Mouse (Mus musculus) lung, adult 18-20 months (tissue): Measurements from ENCODE around the gene Otud7a.

Experiments used
- DNase-seq, 2 experiments: peaks; one replicate each; pipeline ENCODE4 v3.0.0; 2022; ENCODE audit warnings: mixed read lengths in 2 of 2

Otud7a gene

DNA sequence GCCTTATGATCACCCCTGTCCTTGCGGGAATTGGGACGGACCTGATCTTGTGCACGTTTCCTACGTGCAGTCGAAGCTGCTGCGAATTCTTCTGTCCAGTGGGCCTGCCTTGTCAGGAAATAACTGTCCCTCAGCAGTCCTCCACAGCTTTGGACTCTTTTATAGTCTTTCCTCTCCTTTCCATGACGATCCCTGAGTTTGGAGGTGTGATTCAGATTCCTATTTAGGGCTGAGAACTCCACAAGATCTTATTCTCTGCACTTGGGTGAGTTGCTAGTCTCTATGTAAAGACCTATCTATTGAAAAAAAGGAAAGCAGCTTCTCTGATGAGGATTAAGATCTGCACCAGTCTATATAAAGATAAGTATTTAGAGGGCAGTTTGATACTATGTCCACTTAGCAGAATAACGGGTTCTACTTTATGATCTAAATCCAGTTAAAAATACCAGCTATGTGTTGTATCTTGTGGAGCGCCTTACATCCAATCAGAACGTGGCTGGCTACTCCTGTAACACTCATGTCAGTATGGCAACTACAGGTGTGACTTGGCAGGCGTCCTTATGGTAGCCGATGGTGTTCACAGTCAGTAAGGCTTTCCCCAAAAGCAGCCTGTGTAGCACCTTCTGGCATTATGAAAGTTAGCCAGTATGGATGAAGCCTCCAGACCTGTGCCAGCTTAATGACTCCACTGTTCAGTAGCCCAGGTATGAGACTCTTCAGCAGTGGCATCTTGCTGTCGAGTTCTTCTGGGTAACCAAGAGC is 274.8 kb downstream of the Otud7a start:
- no peak for DNase-seq

DNA sequence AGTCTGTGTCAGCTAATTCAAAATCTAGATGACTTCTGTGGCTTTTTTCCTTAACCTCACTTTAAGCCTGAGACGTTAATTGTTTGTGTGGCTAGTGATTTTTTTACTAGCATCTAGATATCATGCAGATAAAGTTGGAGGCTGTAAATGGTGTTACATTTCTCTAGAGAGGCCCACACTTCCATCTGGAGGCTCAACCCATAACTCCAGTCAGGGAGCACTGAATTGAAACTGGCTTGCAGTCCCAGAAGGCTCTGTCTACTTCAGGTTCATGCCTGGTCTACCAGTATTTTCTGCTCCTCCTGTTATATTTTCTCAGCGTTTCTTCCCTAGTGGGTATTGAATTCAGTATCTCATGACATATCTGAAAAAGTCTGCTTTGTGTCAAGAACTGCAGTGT is 276.1 kb downstream of the Otud7a start:
- no peak for DNase-seq

DNA sequence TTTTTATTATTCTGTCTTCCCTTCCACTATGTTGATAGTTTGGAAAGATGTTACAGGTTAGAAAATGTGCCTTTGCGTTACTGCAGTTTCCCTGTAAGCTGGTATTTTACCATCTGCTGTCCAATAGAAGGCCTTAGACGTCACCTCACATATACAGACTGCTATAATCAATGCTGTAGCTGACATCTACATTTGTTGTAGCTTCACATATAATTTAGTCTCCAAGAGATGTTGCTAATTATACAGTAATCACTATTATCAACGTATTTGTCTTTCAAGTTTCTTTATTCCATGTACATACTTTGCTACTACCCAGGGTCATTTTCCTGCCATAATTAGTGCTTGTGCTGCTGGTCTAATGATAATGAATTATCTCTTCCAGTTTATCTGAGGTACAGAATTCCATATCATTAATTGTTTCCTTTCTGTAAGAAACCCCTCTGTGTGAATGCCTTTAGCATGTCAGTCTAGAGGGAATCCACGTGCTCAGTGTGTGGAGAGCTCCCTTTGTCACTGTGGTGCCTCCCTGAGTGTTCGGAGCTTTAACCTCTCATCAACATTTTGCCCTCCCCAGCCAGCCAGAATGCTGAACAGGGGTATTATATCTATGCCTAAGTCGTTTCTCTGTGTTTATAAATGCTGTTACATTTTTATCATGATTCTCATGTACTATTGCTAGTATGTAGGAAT is 280.6 kb downstream of the Otud7a start:
- DNase-seq, result no peak

DNA sequence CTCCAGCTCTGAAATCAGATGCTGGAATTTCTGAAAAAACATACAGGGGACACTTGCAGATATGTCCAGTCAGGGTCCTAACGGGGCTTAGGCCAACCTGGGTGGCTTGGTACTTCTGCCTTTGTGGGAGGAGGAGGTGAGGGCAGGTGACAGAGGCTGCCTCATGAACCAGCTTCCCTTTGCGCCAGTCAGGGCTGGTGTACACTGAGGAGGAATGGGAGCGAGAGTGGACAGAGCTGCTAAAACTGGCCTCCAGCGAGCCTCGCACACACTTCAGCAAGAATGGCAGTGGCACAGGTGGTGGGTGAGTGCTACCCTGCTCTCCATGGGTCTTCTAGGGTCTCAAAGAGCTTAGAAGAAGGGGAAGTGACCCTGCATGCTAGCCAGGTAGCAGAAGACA is 285.1 kb downstream of the Otud7a start:
- DNase-seq, result no peak

DNA sequence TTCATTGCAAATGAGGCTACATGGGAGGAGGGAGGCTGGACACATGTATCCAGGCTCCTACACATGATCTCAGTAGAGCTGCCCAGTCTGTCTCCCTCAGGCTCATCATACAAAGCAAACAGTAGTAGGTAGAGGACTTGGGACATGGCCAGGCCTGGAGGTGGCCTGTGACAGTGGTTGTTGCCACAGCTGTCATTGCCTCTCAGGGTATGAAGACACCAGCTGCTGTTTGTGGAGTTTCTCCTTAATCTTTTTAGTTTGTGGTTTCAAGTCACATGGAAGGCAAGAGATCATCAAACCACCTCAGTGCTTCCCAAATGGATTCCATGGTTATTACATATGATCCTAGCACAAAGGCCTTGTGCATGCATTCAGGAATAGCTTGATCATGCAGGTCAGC is 285.5 kb downstream of the Otud7a start:
- DNase-seq, result no peak

DNA sequence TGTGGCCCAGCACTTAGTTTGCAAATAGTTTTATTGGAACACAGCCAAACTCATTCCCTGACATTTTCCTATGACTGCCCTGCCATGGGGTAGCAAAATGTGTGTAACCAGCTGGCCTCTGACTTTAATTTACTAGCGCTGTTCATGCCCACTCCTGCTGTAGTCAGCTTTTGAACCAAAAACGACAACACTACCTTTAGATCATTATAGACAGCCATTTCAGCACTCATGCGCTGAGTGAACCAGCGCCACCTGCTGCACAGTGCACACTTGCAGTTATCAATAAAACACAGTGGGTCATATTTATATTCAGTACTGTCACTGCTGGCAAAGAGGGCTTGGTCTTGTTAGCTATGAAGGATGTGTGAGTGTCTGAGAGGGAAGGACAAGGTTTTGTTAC is 293.2 kb downstream of the Otud7a start:
- DNase-seq, result no peak

DNA sequence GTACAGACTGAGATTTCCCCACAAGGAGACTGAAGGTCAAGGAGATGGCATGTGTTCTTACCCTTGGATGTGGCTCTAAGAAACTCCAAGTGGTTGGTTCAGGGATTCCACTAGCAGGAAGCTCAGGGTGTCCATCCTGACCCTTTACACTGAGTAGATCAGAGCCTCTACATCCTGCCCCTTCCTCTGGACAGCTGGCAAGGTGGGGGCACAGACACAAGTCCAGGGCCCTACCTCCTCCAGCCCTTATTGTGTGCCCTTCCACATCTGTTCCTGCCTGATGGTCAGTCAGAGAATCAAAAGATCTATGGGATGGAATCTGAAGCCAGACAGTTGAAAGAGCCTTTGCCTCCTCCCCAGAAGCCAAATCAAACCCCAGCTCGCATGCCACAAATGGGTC is 293.6 kb downstream of the Otud7a start:
- no peak for DNase-seq

DNA sequence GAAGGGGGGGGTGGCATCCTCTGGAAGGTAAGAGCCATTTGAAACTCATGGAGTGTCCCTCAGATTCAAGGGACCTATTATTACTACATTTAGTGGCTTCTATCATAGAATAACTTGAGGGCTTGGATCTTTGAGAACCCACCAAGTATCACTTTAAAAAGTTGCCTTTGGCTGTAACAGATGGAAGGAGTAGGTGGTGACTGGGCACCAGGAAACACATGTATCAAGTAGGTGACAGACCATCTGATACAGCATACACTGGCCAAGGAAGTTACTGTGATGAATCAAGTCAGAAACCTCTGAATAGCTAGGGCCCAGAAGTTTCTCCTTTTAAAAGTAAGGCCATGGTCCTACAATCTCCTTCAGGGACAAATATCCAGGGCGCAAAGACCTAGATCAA is 298.6 kb downstream of the Otud7a start:
- DNase-seq, result no peak

DNA sequence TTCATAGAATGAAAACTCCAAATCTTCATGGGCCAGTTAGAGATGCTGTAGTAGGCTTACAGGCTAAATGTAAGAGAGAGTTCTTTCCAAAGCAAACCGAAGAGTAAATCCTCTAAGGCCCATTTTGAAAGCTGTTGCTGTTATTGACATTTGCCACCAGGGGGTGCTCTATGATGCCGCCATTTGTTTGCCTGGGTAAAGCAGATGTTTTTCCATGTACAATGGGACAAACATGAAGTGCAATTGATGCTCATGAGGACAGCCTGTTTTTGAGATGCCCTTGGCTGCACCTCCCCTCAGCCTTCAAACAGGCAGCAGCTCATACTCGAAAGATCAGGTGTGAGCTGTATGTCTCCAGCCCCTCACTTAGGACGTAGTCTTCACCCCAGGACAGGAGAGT is 307.5 kb downstream of the Otud7a start:
- peak; percentile 22 to 52 for DNase-seq

DNA sequence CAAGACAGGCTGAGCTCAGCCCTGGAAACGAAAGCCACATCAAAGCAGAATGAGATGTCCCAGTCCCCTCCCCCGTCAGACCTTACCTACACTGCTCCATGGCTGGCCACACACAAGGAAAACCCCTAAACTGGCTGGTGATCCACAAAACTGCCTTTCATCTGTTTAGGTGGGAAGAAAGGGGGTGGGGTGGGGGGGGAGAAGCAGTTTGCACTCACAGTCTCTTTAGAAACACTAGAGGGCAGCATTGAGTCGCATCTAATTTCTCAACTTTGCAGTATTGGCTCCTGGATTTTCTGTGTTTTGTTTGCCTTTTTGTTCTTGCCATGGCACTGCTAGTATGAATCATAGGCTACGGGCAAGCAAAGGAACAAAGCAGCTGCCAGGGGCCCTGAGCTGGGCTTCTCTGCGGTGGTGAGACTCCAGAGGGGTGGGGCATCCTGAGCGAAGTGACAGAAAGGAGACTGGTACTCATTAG is 308.8 kb downstream of the Otud7a start:
- peak; percentile 44 to 73 for DNase-seq

DNA sequence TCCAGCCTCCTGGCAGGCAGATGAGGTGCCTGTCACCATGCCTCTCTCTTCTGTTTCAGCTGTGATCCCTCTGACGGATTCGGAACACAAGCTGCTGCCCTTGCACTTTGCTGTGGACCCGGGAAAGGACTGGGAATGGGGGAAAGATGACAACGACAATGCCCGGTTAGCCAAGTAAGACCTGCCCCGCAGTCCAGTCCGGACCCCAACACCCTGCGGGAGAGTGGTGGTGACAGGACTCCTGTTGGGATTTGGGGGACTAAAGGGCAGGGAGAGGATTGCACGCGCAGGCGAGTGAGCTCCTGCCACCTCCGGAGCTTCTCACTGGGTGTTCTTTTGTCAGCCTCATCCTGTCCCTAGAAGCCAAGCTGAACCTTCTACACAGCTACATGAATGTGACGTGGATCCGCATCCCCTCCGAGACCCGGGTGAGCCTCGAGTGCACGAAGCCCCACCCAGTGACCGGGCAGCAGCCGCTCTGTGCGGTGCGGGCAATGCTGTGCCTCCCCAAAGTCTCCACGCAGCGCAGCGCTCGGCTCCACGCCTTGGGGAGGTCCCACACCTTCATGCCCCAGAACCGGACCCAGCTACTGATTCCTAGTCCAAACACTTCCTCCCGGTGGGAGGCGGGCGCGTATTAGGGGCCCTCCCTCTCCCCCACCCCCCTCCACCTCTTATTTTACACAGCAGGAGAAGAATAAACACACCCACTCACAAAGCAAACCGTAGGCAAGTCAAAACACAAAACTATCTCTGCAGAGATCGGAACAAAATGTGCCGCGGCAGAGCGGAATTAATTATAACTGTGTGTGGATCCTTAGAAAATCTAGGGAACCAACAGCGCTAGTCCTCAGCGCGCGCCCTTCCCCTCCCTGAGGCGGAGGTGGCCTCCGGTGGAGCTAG is 310.3 kb downstream of the Otud7a start:
- DNase-seq, result peak; percentile 67 to 76

DNA sequence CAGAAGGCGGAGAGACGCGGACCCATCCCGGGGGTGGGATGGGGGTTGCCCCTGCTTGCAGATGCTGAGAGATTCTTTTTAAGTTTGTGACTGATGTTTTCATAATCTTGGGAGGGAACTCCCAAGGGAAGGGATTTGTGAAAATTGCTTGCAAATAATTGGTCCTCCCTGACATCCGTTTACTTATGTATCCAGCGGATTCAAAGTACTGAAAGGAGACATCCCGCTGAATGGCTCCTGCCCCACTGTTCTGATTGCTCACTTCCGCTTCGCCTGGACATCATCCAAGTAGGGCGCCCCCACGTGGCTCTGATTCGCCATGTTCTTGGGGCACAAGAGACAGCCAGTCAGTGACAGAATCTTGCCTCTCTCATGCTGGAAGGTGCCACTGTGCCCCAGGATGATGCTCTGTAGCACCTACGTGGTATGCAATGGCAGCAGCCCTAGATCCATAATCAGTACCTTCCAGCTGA is 311.0 kb downstream of the Otud7a start:
- DNase-seq, result peak; percentile 87 to 90

DNA sequence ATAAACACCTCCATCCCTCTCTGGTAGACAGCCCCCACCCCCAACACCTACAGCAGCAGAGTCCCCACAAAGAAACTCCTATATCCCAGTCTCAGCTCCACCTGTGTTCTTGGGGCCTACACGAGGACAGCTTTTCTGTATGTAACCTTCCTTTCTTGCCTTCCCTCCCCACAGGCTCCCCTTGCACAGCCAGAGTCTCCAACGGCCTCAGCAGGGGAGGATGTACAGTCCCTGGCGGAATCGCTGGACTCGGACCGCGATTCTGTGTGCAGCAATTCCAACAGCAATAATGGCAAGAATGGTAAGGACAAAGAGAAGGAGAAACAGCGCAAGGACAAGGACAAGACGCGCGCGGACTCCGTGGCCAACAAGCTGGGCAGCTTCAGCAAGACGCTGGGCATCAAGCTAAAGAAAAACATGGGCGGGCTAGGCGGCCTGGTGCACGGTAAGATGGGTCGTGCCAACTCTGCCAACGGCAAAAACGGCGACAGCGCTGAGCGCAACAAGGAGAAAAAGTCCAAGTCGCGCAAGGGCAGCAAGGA is 312.7 kb downstream of the Otud7a start:
- no peak for DNase-seq

DNA sequence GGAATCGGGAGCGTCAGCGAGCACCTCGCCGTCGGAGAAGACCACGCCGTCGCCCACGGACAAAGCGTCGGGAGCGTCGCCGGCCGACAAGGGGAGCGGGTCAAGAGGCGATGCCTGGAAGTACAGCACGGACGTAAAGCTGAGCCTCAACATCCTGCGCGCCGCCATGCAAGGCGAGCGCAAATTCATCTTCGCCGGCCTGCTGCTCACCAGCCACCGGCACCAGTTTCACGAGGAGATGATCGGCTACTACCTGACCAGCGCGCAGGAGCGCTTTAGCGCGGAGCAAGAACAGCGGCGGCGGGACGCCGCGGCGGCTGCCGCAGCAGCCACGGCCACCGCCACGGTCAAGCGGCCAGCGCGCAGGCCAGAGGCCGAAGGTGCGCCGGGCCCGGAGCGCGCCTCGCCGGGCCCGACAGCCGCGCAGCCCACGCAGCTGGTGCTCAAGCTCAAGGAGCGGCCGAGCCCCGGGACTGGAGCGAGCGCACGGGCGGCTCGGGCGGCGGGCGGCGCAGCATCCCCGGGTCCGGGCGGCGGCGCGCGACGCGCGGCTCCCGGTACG is 313.2 kb downstream of the Otud7a start:
- no peak for DNase-seq

DNA sequence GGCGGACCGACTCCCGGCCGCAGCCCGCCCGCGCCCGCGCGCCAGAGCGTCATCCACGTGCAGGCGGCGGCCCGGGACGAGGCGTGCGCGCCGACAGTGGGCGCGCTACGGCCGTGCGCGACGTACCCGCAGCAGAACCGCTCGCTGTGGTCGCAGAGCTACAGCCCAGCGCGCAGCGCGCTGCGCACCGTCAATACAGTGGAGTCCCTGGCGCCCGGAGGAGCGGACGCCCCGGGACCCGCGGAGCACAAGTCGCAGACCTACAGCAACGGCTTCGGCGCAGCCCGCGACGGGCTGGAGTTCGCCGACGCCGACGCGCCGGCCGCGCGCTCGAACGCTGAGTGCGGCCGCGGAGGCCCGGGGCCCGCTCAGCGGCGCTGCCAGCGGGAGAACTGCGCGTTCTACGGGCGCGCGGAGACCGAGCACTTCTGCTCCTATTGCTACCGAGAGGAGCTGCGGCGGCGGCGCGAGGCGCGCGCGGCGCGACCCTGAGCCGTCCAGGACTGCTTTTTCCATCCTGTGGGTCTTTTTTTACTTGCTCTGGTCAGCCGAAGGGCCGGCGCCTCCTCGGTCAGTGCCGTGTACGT is 313.8 kb downstream of the Otud7a start:
- no peak for DNase-seq

DNA sequence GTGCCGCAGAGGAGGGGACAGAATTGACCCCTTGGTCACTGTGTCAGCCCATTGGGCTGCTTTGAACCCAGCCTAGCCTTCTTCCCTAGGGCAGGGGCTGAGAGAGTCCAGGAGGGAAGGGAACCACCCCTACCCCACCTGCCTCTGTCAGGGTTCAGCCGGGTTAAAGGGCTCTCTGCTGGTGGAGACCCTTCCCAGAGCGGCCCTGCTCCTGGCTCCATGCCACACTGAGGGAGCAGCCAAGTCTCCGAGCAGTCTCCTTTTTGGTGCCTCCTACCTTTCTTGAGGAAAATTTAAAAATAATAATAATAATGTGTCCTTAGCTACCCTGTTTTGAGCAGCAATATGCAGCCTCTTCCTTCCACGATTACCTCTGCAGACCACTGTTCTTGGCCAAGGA is 315.1 kb downstream of the Otud7a start:
- no peak for DNase-seq

DNA sequence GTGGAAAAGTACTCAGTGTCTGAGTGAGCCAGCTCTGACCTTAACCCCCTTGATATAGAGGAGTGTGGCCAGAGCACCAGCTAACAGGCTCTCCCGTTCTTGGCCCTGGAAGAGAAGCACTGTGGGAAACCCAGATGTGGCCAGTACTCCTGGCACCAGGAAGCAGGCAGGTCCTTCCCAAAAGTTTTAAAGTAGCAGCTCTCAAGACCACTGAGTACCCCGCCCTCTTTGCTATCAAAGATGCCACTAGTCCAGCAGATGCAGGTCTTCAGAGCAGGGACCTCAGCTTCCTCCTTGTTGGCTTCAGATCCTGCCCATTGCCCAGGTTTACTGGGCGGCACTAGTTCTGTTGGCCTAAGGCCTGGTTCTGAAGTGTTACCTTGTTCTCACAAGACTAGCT is 318.0 kb downstream of the Otud7a start:
- DNase-seq, result no peak

DNA sequence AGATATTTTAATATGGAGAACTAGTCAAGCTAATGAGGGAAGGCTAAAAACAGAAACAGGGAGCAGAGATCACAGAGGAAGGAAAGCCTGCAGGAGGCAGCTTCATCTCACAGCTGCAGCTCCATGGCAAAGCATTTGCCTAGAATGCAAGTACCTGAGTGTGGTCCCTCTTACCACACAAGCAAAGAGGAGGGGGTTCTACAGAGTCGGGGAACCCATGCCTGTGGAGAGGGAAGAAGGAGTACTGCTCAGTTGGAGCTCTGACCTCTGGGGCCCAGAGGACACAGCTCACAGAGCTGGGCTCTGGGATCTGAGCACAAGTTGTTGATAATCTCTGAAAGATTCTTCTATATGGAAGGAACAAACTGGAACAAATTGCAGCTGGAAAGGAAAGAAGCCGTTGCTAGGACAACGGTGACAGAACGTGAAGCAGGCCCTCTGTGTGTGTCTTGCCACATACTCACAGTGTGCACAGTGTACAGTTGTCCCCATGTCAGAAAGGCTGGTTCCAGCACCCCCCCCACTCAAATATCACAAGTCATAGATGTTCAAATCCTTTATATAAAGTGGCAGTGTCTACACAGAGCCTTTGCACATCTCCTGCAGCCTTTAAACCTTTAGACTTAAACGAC is 324.0 kb downstream of the Otud7a start:
- no peak for DNase-seq

DNA sequence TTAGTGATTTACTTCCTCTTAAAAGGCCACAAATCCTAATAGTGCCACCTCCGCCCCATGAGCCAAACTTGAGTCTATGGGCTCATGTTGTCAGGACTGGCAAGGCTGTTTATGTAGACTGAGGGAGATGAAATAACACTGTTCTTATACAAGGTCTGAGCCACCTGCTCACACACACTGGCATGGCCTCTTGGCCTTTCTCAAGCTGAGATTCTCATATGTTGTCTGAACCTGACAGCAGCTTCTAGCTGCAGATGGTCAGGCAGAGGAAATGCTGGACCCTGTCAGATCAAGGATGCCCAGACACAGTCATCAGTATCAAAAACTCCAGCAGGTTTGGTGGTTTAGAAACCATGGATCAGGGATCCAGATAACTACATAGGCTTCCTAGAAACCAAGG is 328.7 kb downstream of the Otud7a start:
- no peak for DNase-seq

DNA sequence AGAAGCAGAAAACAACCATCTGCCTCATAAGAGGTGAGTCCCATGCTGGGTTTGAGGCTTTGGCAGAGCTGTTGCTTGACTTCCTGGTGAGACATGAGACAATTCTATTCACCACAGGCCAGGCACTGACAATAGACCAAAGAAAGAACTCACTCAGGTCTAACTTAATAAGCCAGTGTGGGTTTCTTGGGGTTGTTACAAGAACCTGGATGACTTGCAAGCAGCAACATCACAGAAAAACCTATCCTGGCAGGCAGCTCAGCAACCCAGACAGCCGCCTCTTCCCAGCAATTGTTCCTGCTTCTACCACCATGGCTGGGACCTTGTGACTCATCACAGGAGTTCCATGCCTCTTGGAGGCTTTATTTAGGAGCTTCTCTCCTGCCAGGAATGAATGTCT is 329.7 kb downstream of the Otud7a start:
- no peak for DNase-seq

DNA sequence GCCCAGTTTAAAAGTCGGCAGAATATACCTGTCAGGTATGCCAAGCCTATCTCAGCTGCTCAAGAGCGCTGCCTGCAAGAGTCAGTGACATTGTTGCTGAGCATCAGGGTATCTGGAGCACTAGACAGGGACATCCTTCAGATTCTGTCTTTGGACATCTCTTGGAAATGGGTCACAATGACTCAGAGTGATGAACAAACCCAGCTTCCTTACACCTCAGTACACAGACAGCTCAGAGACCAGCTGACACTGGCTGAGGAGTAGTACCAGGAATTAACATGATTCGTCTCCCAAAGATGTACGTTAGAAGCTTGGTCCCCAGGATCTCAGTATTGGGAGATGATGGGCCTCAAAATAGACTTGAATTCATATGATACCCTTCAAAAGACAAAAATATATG is 332.8 kb downstream of the Otud7a start:
- DNase-seq, result no peak

DNA sequence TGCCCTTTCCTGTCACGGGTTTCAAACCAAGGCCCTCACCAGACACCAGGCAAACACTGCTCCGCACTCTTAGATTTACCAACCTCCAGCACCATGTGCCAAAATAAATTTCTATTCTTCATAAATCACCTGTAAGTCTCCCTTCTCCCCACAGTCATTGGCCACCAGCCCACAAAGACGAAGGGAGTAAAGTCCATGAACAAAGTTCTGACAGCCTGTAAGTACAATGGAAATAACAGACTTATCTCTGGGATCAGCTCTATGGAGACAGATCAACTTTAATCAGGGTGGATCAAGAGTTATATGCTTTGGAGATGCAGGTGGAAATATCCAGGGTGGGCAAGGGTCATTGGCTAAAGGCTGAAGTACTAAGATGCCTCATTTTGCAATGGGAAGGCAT is 336.3 kb downstream of the Otud7a start:
- DNase-seq, result no peak
